Mouse (Mus musculus): ENCODE measurements at regions not wholly inside any gene's neighbourhood (a gene's known extent, or its start where the extent isn't known, plus 50 kb on each side); places are given as distances from the start of the nearest gene placed in this dataset.
A peak's percentile ranks its signal among the peaks of the same experiment; 100 is the strongest.

DNA sequence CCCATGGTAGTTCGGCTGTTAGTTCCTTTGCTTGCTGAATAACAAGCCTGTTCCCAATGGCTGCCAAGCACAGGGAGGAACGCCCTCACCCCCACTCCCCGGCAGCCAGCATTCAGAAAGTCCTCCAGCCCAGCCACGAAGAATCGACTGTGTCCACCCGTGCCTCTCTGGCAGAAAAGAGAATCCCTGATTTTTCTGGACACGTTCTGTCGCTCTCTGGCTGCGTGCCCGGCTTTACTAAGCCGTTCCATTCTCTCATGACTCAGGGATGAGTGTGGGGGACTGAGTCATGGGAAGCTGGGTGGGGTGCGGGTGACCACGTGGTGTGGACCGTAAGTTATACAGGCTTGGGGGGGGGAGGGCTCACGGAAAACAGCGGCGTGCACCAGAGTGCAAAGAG, 502.8 kb upstream of the Tbx3 start:
- Histone ChIP-seq H3K79me2 (replicated peaks; ENCODE audit: control insufficient read depth, insufficient read depth, low read length) (no peaks in the 10 kb centered on the region), H3K27ac (peak overlapping the region; percentile 38; the same call in 1 of the 2 replicates), H3K4me3 (no peak overlapping the region), H3K36me3 (ENCODE audit: control insufficient read depth, insufficient read depth, low read length) (peaks cover 2% of the 10 kb centered on the region; the same call in 1 of the 2 replicates), H3K4me1 (ENCODE audit: control insufficient read depth, insufficient read depth, low read length) (peaks cover 3% of the 10 kb centered on the region), H3K9ac (ENCODE audit: low read depth, low read length) (no peak overlapping the region), H3K27me3 (ENCODE audit: control insufficient read depth, insufficient read depth, low read length) (no peaks in the 10 kb centered on the region)
- WGBS = 47% methylated on average over 17 of the region's 17 CpGs
- intact Hi-C loops (cut with DNase I) = no loop called here
- 0 out of 2 replicates have a peak, but pooled peaks have one; percentile 42 for TF ChIP-seq EP300 (IDR thresholded peaks at IDR 0.05; ENCODE audit: insufficient read depth, low read depth, low read length)
- no peak for TF ChIP-seq CTCF (IDR thresholded peaks at IDR 0.05)
- TF ChIP-seq POLR2A (IDR thresholded peaks at IDR 0.05; ENCODE audit: insufficient read depth, low read depth, low read length) = no peak
- peak; percentile 81 to 82 for DNase-seq

DNA sequence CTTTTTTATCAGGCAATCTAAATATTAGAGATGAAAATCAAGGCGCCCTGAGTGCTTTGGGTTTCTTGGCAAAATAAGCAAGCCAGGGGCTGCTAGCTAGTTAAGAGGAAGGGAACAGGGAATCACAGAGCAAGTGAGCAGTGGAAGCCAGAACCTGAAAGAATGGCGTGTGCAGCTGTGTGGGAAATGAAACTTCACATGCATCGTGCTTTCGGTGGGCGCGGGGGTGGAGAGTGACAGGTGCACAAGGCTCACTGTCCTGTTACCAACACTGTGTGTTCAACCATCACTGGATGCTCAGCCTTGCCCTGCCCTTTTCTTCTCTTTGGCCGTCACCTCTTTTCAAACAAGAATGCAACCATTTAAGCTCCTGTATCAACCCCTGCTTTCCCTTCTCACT, 501.2 kb upstream of the Tbx3 start:
- WGBS = 91% methylated on average over 7 of the region's 7 CpGs
- TF ChIP-seq CTCF (IDR thresholded peaks at IDR 0.05) = no peak

GRCm38 (mm10) chr5:119171626-119172025, 498.8 kb upstream of the Tbx3 start:
- WGBS = 54% methylated on average over 1 of the region's 1 CpGs
- H3K79me2 ChIP-seq (replicated peaks; ENCODE audit: control insufficient read depth, insufficient read depth, low read length) = no peaks in the 10 kb centered on the region; the same call in 1 of the 2 replicates
- peak in 1 of 2 experiments; percentile 4 for DNase-seq
- H3K4me3 ChIP-seq = no peak overlapping the region
- no peak overlapping the region for H3K9ac ChIP-seq (ENCODE audit: low read depth, low read length)
- TF ChIP-seq POLR2A (IDR thresholded peaks at IDR 0.05; ENCODE audit: insufficient read depth, low read depth, low read length) (no peak), CTCF (IDR thresholded peaks at IDR 0.05) (no peak), EP300 (IDR thresholded peaks at IDR 0.05; ENCODE audit: insufficient read depth, low read depth, low read length) (no peak)
- H3K36me3 ChIP-seq (ENCODE audit: control insufficient read depth, insufficient read depth, low read length) = peaks cover 2% of the 10 kb centered on the region; the same call in 1 of the 2 replicates
- intact Hi-C loops (cut with DNase I) = no loop called here
- no peaks in the 10 kb centered on the region for H3K27me3 ChIP-seq (ENCODE audit: control insufficient read depth, insufficient read depth, low read length)
- H3K4me1 ChIP-seq (ENCODE audit: control insufficient read depth, insufficient read depth, low read length) = peaks cover 3% of the 10 kb centered on the region
- H3K27ac ChIP-seq = no peak overlapping the region; the same call in 1 of the 2 replicates

More for the DNA sequence above, 501.2 kb upstream of the Tbx3 start:
- Histone ChIP-seq H3K4me3 (no peak overlapping the region), H3K9ac (ENCODE audit: low read depth, low read length) (no peak overlapping the region), H3K79me2 (replicated peaks; ENCODE audit: control insufficient read depth, insufficient read depth, low read length) (no peaks in the 10 kb centered on the region; the same call in 1 of the 2 replicates), H3K4me1 (ENCODE audit: control insufficient read depth, insufficient read depth, low read length) (peaks cover 3% of the 10 kb centered on the region), H3K27ac (no peak overlapping the region), H3K27me3 (ENCODE audit: control insufficient read depth, insufficient read depth, low read length) (no peaks in the 10 kb centered on the region), H3K36me3 (ENCODE audit: control insufficient read depth, insufficient read depth, low read length) (peaks cover 2% of the 10 kb centered on the region; the same call in 1 of the 2 replicates)
- DNase-seq = no peak
- intact Hi-C loops (cut with DNase I) = no loop called here

GRCm38 (mm10) chr5:119178805-119179204, 491.7 kb upstream of the Tbx3 start:
- WGBS = 73% methylated on average over 9 of the region's 9 CpGs
- Histone ChIP-seq H3K79me2 (replicated peaks; ENCODE audit: control insufficient read depth, insufficient read depth, low read length) (no peaks in the 10 kb centered on the region), H3K4me1 (ENCODE audit: control insufficient read depth, insufficient read depth, low read length) (peaks cover 2% of the 10 kb centered on the region; the same call in 1 of the 2 replicates), H3K4me3 (no peak overlapping the region), H3K36me3 (ENCODE audit: control insufficient read depth, insufficient read depth, low read length) (no peaks in the 10 kb centered on the region), H3K9ac (ENCODE audit: low read depth, low read length) (no peak overlapping the region), H3K27ac (no peak overlapping the region), H3K27me3 (ENCODE audit: control insufficient read depth, insufficient read depth, low read length) (no peaks in the 10 kb centered on the region)
- intact Hi-C loops (cut with DNase I) = no loop called here
- no peak for DNase-seq
- no peak for TF ChIP-seq EP300 (IDR thresholded peaks at IDR 0.05; ENCODE audit: insufficient read depth, low read depth, low read length)
- no peak for TF ChIP-seq CTCF (IDR thresholded peaks at IDR 0.05)
- no peak for TF ChIP-seq POLR2A (IDR thresholded peaks at IDR 0.05; ENCODE audit: insufficient read depth, low read depth, low read length)

DNA sequence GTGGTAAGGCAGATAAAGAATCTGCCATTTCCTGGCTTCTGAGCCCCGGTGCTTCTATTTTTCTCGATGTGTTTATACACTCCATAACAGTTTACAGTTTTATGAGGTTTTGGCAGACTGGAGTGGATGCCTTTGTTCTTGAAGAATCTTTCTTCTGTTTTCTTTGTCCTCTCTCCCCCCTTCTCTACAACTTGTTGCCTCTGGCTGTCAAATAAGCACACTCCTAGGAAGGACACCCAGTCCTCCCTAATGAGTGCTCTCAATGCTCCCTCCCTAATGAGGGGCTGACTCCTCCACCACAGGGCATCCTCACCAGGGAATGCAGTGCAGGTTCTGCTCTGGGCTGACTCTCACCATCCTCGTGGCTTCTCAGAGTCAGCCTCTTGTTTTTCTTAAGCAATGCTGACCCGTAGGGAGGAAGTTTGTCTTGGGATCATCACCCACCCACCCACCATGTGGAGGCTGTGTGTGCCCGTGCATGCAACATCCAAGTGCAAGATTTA, 486.9 kb upstream of the Tbx3 start:
- intact Hi-C loops (cut with DNase I) = no loop called here
- no peaks in the 10 kb centered on the region for H3K27me3 ChIP-seq (ENCODE audit: control insufficient read depth, insufficient read depth, low read length)
- H3K4me3 ChIP-seq = no peak overlapping the region
- no peak overlapping the region for H3K9ac ChIP-seq (ENCODE audit: low read depth, low read length)
- TF ChIP-seq EP300 (IDR thresholded peaks at IDR 0.05; ENCODE audit: insufficient read depth, low read depth, low read length) (no peak), CTCF (IDR thresholded peaks at IDR 0.05) (no peak), POLR2A (IDR thresholded peaks at IDR 0.05; ENCODE audit: insufficient read depth, low read depth, low read length) (no peak)
- no peaks in the 10 kb centered on the region for H3K36me3 ChIP-seq (ENCODE audit: control insufficient read depth, insufficient read depth, low read length)
- no peak overlapping the region for H3K27ac ChIP-seq
- no peak for DNase-seq
- no peaks in the 10 kb centered on the region for H3K4me1 ChIP-seq (ENCODE audit: control insufficient read depth, insufficient read depth, low read length)
- H3K79me2 ChIP-seq (replicated peaks; ENCODE audit: control insufficient read depth, insufficient read depth, low read length) = no peaks in the 10 kb centered on the region
- WGBS = 42% methylated on average over 5 of the region's 5 CpGs

DNA sequence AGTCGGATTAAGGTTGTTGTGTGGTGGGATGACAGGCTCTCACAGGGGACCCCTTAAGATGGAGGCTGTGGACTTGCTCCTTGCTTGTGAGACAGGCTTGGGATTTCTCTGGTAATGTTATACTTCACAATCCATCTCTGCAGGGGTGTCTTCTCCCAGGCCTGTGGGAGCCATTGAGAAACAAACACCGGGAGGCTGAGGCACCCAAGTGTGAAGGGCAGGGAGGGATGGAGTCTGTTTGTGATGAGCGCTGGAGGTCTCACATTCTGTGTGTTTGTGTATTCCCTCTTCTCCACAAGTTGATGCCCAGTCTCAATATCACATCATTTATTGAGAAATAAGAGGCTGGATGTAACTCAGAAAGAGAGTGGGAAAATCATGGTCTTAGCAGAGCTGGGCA, 483.9 kb upstream of the Tbx3 start:
- no peak overlapping the region for H3K27ac ChIP-seq
- WGBS = 81% methylated on average over 3 of the region's 3 CpGs
- no peak overlapping the region for H3K9ac ChIP-seq (ENCODE audit: low read depth, low read length)
- H3K4me1 ChIP-seq (ENCODE audit: control insufficient read depth, insufficient read depth, low read length) = no peaks in the 10 kb centered on the region
- no peaks in the 10 kb centered on the region for H3K36me3 ChIP-seq (ENCODE audit: control insufficient read depth, insufficient read depth, low read length)
- no peaks in the 10 kb centered on the region for H3K27me3 ChIP-seq (ENCODE audit: control insufficient read depth, insufficient read depth, low read length)
- no peak for TF ChIP-seq CTCF (IDR thresholded peaks at IDR 0.05)
- no peak for TF ChIP-seq EP300 (IDR thresholded peaks at IDR 0.05; ENCODE audit: insufficient read depth, low read depth, low read length)
- TF ChIP-seq POLR2A (IDR thresholded peaks at IDR 0.05; ENCODE audit: insufficient read depth, low read depth, low read length) = no peak
- no peak for DNase-seq
- intact Hi-C loops (cut with DNase I) = no loop called here
- H3K4me3 ChIP-seq = no peak overlapping the region
- no peaks in the 10 kb centered on the region for H3K79me2 ChIP-seq (replicated peaks; ENCODE audit: control insufficient read depth, insufficient read depth, low read length)

Data from heart, adult 2 months (tissue).